Mouse (Mus musculus) kidney, adult 2 months (tissue): Measurements from ENCODE around the gene Hoxb3.

Experiments used
- CTCF ChIP-seq: fragments of 200-500 bp; conservative IDR thresholded peaks from 2 replicates; pipeline ENCODE4 v1.5.1; 2011; ENCODE audit warnings: low read depth, mild to moderate bottlenecking, control low read depth, low read length, moderate library complexity, mixed read lengths; ENCODE audit not compliant: insufficient read depth, insufficient read length
- POLR2A ChIP-seq: fragments of 200-500 bp; IDR thresholded peaks from one replicate; pipeline ENCODE4 v1.6.1; 2011; ENCODE audit warnings: low read depth, low read length, control low read depth

GRCm38 (mm10) chr11:96301064-96301431 is 22.1 kb upstream of the Hoxb3 start:
- no peak for TF ChIP-seq POLR2A
- TF ChIP-seq CTCF = no peak
